Mouse (Mus musculus): ENCODE measurements around the gene Specc1l. TPM values are rescaled to one million over a fixed set of nuclear protein-coding genes. Genes with fewer than 3 reads are reported as not detected.

The Specc1l gene
- polyA plus RNA-seq, 2 experiments from 2014 or later: 12.0 to 19.5 TPM

Other genes with a start within 250 kb of the Specc1l start
- gene Gnaz, start 244.9 kb upstream of the Specc1l start, polyA plus RNA-seq (2017; shearing (Covaris generic)): not detected
- not detected for gene Rsph14, start 179.5 kb upstream of the Specc1l start, polyA plus RNA-seq (2017; shearing (Covaris generic))
- 1 to 10 TPM in 1 of 2 experiments, under 1 TPM in 1; 0.54 to 1.8 TPM for gene Rab36, start 175.0 kb upstream of the Specc1l start, polyA plus RNA-seq (2017; shearing (Covaris generic))
- gene Bcr, start 151.5 kb upstream of the Specc1l start, polyA plus RNA-seq (2017; shearing (Covaris generic)): 1 to 10 TPM; 4.4 to 7.0 TPM
- gene Adora2a, start 104.8 kb downstream of the Specc1l start, polyA plus RNA-seq (2017; shearing (Covaris generic)): 10 to 100 TPM; 16.1 to 36.3 TPM
- under 1 TPM in 1 of 2 experiments, not detected in 1; 0.74 TPM for gene Upb1, start 189.0 kb downstream of the Specc1l start, polyA plus RNA-seq (2017; shearing (Covaris generic))

Data from CD4-positive, CD25-positive, alpha-beta regulatory T cell, adult 4 months (primary cell).